Mouse (Mus musculus) heart, adult 2 months (tissue): Measurements from ENCODE around the gene Acp7.

ENCODE experiments used
- CTCF ChIP-seq: fragments of 200-600 bp; IDR thresholded peaks from 2 replicates; pipeline ENCODE4 v1.8.1; 2022; ENCODE audit warnings: antibody characterized with exemption, mild to moderate bottlenecking, moderate library complexity
- EP300 ChIP-seq: fragments of 200-500 bp; IDR thresholded peaks from 2 replicates; pipeline ENCODE4 v1.6.1; 2011; ENCODE audit warnings: low read depth, low read length, control low read depth; ENCODE audit not compliant: insufficient read depth
- POLR2A ChIP-seq: fragments of 200-500 bp; IDR thresholded peaks from 2 replicates; pipeline ENCODE4 v1.6.1; 2011; ENCODE audit warnings: mild to moderate bottlenecking, low read depth, low read length, control low read depth; ENCODE audit not compliant: insufficient read depth

- TF ChIP-seq CTCF (no peak), EP300 (no peak), POLR2A (no peak)
These were observed 55.5 kb downstream of the Acp7 start for GRCm38 (mm10) chr7:28575597-28575996.
